Mouse (Mus musculus): ENCODE measurements at regions not wholly inside any gene's neighbourhood (a gene's known extent, or its start where the extent isn't known, plus 50 kb on each side); places are given as distances from the start of the nearest gene placed in this dataset.

DNA sequence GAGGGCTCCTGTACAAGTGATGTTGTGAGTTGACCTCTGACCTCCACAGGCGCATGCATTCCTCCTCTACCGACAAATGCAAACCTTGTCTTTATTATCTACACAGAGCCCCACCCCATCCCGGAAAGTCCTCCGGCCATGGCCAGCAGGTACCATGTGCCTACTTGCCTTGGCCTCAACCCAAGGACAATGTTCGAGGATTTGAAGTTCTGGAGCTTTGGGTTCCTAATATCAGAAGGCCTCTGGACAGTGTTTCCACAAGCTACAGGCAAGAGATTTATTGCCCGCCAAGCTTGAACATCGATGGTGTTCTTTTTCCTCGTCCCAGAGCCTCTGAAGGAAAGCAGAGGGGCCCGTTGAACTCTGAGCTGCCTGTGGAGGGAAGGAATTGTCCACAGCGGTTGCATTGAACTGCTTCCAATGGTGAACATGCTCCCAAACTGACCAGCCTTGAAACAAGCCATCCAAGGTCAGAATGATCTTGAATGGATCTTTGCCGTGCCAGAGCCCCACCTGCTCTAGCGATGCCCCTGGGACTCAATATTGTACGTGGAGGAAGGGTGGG, 335.9 kb upstream of the Zmiz1 start:
- no peak for DNase-seq (ENCODE audit: low read depth, low spot score)

GRCm38 (mm10) chr14:25123541-25124337, 335.2 kb upstream of the Zmiz1 start:
- no peak for DNase-seq (ENCODE audit: low read depth, low spot score)

DNA sequence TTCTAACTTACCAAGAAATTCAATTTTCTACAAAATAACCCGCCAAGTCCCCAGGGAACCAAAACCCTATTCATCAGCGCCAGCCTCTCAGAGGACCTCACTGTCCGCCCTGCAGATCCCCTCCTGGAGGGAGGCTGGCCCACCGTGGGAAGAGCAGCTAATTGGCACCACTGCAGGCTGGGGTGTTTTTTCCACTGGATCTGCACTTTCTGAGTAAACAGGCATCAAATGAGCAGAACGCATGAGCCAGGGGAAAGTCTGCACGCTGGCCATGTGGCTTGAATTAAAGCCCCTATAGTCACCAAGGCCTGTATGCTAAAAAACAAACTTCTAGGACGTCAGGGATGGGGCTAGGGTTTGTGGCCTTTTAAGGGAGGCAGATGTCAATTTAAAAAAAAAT, 332.4 kb upstream of the Zmiz1 start:
- no peak for DNase-seq (ENCODE audit: low read depth, low spot score)

GRCm38 (mm10) chr14:25127544-25128159, 331.3 kb upstream of the Zmiz1 start:
- no peak for DNase-seq (ENCODE audit: low read depth, low spot score)

DNA sequence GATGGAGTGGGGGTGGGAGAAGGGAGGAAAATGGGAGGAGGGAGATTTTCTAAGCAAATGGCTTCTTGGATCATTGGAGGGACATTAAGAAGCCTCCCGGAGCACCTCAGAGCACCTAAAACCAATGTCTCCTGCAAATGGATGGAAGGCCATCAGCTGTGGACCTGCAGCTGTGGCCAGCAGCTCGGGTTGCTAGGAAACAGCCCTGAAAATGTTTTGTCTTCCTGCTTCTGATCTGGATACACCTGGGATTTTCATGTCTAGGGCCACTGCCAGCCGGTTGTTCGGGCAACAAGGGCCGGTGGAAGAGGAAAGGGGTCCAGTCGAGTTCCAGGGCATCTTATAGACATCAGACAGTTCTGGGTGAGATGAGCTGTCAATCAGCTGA, 330.8 kb upstream of the Zmiz1 start:
- no peak for DNase-seq (ENCODE audit: low read depth, low spot score)

DNA sequence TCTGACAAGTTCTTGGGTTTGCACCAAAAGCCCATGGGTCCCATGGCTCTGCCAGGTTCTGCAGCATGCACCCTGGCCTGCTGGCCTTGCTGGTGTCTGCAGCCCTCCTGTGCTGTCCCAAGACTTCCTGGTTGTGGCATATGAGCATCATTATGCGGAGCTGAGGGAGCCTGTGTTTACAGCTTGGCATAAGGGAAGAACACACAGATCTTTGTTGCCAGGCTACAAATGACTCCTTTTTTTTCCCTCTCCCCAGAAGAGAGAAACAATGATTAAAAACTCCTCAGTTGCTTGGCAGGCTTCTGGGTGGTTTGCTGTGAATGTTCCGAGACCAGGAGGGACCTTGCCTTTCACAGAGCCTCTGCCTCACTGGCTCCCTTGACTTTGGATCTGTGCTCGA, 323.6 kb upstream of the Zmiz1 start:
- no peak for DNase-seq (ENCODE audit: low read depth, low spot score)

- no peak for DNase-seq (ENCODE audit: low read depth, low spot score)
Observed at GRCm38 (mm10) chr14:25137312-25137711, 321.7 kb upstream of the Zmiz1 start.

- DNase-seq (ENCODE audit: low read depth, low spot score) = no peak
Observed at GRCm38 (mm10) chr14:25138485-25138884, 320.5 kb upstream of the Zmiz1 start.

- no peak for DNase-seq (ENCODE audit: low read depth, low spot score)
Observed at GRCm38 (mm10) chr14:25141933-25142332, 317.1 kb upstream of the Zmiz1 start.

DNA sequence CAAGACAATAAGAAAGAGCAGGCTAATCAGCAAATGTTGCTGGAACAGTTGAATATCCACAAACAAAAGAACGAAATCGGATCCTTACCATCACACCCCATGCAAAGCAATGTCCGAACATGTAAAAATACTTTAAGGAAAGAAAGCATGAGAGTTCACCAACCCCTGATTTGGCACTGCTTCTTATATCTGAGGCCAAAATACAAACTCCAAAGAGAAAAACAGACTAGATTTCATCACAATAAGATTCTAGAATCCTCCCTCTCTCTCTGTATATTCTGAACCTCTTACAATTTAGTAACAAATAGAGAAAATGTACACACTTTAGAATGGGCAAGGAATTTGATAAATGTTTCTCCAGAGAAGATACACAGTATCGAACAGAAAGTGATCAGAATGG, 315.9 kb upstream of the Zmiz1 start:
- DNase-seq (ENCODE audit: low read depth, low spot score) = no peak

DNA sequence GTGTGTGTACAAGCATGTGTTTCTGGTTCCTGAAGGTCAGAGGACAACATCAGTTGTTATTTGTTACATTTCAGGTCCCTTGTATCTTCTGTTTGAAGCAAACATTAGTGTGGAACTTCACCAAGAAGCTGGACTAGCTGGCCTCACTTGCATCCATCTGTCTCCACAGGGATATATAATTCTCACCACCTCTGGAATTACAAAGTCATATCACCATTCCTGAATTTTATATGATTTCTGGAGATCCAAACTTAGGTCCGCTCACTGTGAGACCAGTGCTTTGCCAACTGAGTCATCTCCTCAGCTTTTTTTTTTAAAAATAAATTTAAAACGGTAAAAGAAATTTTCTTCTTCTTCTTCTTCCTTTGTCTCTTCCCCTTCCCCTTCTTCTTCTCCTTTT, 311.3 kb upstream of the Zmiz1 start:
- DNase-seq (ENCODE audit: low read depth, low spot score) = no peak

- DNase-seq (ENCODE audit: low read depth, low spot score) = no peak
Observed at GRCm38 (mm10) chr14:25150968-25151367, 308.0 kb upstream of the Zmiz1 start.

DNA sequence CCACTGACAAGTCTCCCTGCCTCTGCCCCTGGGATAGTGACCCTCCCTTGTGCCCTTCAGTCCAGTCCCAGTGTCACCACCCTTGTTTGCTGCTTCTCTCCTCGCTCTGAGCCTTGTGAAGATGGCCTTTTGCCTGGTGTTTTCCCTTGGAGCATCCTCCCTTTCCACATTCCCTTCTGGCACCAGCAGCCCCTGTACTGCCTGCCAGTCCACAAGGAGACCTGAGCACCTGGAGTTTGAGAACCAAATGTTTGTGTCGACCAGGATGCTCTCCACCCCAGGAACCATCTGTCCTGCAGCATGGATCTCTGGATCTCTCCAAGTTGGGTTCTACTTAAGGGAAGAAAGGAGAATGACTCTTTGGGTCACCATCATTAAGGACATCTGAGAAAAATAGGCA, 307.5 kb upstream of the Zmiz1 start:
- no peak for DNase-seq (ENCODE audit: low read depth, low spot score)

DNA sequence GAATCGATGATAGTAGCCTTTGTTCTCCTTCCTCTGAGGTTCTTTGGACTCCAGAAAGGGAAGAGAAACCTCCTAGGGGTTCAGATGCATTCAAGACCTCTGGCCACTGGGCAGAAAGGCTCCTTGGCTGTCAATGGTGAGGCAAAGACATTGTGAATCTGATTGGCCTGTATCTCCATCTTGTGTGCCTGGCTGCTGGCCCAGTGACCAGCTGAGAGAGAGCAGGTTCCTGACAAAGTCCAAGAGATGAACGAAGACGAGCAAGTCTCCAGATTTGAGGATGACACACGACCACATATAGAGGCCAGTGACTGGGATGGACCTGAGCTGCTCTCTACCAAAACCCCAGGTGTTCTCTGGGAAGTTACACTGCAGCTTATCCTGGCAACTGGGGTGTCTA, 305.4 kb upstream of the Zmiz1 start:
- no peak for DNase-seq (ENCODE audit: low read depth, low spot score)

DNA sequence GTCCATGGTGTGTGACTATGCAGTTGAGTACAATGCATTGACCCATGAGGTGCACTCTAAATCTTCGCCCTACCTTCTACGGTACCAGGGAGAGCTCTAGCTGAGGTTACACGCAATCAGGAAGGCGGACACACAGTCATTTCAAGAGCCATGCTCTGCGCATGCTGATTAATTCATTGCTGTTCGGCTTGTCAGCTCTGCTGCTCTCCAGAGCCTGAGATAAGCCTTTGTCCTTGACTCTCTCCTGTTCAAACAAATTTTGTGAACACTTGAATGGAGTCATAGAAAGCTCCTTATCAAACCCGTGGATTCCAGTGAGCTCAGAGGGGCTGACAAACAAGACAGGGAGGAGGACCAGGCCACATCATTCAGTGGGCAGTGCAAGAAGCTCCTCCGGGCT, 304.8 kb upstream of the Zmiz1 start:
- no peak for DNase-seq (ENCODE audit: low read depth, low spot score)

GRCm38 (mm10) chr14:25155008-25155783, 303.8 kb upstream of the Zmiz1 start:
- DNase-seq (ENCODE audit: low read depth, low spot score) = no peak

- DNase-seq (ENCODE audit: low read depth, low spot score) = no peak
Observed at GRCm38 (mm10) chr14:25156171-25156570, 302.8 kb upstream of the Zmiz1 start.

DNA sequence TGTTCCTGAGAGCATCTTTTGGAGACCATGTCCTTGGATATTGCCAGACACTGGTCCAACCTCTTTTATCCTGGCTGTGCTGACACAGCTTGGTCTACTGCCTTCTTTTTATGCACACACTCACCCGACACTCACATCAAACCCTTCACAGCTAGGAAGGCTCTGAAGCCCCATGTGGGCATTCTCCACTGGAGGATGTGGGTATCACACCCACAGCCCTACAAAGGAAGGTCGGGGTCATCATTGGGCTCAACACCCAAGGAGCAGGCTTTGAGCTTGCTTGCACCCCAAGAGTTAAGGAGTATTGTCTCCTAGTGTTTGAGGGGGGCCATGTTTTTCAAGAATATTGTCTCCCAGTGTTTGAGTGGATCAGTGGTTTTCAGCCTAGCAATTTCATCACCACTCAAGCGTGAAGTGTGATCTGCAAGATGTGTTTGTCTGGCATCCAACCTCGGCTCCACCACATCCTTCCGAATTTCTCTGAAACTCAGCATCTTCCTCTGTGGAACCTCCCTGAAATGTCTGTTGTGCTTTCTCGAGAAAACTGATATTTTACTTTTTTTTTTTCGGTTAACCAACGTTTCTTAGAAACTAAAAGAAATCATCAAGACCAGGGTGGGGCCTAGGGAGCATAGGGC, 297.2 kb upstream of the Zmiz1 start:
- DNase-seq (ENCODE audit: low read depth, low spot score) = no peak

DNA sequence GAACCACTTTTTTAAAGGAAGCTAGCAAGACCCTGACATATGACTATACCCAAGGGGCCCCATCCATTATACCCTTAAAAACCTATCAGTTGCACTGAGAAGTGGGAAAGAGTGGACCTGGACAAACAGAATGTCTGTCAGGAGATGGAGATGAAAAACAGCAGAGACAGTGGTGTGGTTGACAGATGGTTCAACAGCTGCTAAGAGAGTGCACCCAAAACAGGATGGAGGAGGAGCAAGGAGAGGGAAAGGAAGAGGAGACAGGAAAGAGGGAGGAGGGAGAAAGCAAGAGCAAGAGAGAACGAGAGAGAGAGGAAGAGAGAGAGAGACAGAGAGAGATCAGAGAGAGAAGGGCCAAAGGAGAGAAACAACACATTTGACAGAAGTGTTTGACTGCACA, 292.8 kb upstream of the Zmiz1 start:
- DNase-seq (ENCODE audit: low read depth, low spot score) = no peak

DNA sequence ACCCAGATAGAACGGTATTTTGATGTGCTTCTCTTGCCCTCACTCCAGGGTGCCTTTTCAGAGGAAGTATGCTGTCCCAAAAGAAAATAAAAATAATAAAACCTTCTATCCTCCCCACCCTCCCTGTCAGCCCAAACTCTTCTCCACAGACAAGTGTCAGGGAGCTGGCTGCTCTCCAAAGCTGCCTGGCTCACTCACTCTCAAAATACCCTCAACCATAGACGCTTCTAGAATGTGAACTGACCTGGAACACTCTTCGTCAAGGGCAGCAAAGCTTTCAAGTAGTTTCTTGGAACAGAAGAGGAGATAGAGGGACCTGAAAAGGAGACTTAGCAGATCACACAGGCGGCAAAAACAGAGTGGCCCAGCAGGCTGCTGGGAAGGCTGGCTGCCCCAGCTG, 291.4 kb upstream of the Zmiz1 start:
- no peak for DNase-seq (ENCODE audit: low read depth, low spot score)

DNA sequence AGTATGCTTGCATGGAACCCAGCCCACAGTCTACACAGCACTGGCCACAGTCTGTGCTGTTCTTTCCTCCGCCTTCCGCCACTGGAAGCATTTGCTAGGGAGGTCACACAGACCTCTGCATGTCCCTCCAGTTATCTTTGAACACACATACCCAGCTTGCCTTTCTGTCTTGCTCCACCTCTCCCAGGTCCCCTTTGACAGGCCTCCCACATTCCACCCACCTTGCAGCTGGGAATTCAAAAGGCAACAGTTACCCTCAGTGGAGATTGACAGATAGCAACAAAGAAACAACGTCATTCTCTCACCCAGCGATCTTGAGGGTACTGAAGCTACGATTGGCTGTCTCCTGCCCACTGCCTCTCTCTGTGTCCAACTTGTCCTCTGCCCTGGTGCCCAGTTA, 290.7 kb upstream of the Zmiz1 start:
- DNase-seq (ENCODE audit: low read depth, low spot score) = no peak

GRCm38 (mm10) chr14:25173281-25173680, 285.7 kb upstream of the Zmiz1 start:
- DNase-seq (ENCODE audit: low read depth, low spot score) = no peak

Measured in R1 (cell line).